Mouse (Mus musculus): ENCODE measurements at regions not wholly inside any gene's neighbourhood (a gene's known extent, or its start where the extent isn't known, plus 50 kb on each side); places are given as distances from the start of the nearest gene placed in this dataset.

DNA sequence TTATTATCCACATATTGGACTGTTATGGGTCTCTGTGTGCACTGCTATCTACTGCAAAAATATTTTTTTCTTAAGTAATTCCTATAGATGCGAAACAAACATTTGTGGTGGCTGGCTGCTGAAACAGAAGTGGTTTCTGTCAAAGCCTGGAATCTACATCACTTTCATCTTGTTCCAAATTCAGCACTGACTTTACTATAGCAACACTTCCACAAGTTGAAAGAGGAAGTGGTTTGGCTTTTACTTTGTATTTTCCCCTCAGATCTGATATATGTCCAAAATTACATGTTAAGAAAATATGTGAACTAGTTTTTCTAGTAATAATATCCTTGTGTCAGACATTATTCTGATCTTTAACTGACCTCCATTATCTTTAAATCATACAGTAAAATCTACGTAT lies 2715.8 kb downstream of the 9330182O14Rik start:
- TF ChIP-seq POLR2A (IDR thresholded peaks at IDR 0.05; ENCODE audit: borderline replicate concordance, insufficient read depth, low read length) (no peak), CTCF (IDR thresholded peaks at IDR 0.05; ENCODE audit: borderline replicate concordance, insufficient read depth, low read depth, low read length) (no peak)

Data from cerebellum, adult 2 months (tissue).